Mouse (Mus musculus) cerebellum, adult 9-10 months (tissue): ENCODE data around the gene Pm20d1.

Experiments
- DNase-seq: peaks from one replicate; pipeline ENCODE4 v3.0.0; 2022

Pm20d1 gene

DNA sequence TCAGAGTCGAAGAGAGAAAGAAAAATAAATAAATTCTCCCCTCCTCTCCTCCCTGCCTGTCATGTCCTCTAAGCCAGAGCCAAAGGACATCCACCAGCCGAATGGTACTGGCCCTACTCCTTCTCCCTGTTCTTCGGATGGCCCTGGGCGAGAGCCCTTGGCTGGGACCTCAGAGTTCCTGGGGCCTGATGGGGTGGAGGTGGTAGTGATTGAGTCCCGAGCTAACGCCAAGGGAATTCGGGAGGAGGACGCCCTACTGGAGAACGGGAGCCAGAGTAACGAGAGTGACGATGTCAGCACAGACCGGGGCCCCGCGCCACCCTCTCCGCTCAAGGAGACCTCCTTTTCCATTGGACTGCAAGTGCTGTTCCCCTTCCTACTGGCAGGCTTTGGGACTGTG is 33.4 kb downstream of the Pm20d1 start:
- no peak for DNase-seq

DNA sequence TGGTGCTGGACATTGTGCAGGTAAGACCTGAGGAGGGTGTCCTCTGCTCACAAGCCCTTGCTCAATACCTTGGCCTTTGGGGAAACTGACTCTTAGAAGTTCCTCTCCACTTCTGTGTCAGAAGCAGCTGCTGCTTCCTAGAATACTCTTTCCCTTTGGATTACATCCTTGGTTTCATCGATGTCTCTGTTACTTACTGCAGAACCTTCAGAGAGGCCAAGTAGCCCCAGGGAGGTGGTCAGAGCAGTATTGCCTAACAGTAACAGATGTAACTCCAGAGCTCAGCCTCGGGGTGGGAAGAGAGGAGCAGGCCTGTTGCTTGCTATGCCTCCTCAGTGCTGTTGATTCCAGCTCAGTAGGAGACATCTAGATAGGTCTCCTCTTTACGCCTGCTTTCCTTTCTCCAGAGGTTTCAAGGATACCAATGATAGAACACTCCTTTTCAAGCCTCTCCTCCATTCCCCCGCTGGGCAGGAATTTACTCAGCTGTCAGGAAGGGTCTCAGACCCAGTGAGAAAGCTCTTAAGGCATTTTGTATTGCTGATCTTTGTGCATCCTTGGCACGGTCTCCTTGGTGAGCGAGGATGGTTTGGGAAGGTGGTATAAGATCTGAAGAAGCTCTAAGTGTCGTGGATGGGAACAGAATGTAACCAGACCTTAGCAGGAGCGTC is 33.9 kb downstream of the Pm20d1 start:
- no peak for DNase-seq

DNA sequence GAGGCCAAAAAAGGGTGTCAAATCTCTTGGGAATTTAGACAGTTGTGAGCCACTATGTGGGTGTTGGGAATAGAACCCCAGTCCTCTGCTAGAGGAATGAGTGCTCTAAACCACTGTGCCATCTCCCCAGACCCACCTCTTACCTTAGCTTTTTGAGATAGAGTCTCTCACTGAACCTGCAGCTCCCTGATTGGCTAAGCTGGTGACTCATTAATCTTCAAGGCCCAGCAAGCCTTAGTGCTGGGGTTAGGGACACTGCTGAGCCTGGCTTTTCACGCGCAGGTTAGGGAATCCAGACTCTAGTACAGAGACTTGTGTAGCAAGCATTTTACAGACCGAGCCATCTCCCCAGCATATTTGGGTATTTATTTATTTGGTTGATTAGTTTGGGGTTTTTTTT is 39.9 kb downstream of the Pm20d1 start:
- no peak for DNase-seq

DNA sequence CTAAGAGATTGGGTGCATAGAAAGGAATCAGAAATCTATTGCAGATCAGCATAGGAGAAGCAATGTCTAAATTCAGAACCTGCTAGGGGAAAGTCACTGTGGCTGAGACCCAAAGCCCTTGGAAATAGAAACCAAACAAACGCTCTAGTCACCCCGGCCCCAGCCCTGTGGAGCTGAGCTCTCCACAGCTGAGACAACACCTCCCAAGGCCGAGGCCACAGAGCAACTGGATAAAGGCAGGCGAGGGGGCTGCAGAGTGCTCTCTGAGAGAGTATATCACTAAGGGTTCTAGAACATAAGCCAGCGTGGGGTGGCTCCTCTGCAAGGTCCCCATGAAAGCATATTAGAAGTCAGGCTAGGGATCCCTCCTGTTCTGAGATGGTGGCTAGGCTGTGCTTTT is 41.4 kb downstream of the Pm20d1 start:
- DNase-seq, result no peak

DNA sequence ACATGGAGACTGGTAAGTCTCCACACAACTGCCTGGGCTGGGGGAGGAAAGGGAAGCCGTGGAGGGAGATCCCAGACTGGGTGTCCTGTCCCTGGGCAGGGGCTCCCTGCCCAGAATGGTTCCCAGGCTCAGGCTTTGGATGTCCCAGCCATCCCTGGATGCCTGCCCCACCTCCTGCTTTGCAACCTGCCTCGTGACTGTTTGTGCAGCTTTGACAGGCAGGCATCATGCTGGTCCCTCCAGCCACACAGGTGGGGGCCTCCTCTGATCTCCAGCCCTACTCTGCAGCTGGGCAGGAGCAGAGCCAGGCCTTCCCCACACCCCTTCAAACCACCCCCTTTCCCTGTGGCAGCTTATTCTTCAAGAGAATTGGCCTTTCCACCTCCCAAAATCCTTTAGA is 42.1 kb downstream of the Pm20d1 start:
- no peak for DNase-seq

DNA sequence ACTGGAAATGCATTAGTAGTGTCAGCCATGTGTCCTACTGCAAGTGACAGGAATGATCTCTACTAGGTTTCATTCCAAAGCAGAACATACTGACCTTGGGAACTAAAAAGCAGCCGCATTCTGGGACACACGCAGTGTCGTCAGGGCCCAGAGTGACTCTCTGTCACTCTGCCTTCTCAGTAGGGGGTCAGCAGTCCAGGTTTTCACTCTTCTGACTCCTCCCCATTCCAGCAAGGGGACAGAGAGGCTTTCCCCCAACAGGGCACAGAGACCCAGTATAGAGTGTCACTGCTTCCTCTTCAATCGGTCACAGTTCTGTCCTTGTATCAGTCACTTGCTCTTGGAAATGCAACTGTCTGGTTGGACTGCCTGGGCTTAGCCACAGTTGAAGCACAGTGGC is 45.0 kb downstream of the Pm20d1 start:
- no peak for DNase-seq

DNA sequence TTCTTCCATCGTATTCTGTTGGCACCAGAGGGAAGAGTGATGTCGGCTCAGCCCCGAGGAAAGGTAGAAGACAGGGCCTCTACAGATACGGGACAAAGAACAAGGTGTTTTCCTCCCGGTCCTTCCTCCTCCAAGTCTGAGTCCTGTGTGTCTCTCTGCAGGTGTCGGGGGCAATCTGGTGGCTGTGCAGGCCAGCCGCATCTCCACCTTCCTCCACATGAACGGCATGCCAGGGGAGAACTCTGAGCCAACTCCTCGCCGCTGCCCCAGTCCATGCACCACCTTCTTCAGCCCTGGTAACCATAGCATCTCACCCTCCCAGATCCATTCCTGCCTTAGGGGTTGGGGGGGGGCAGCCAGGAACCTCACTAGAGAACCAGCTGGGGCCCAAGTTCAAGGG is 46.6 kb downstream of the Pm20d1 start:
- DNase-seq, result peak; percentile 40

DNA sequence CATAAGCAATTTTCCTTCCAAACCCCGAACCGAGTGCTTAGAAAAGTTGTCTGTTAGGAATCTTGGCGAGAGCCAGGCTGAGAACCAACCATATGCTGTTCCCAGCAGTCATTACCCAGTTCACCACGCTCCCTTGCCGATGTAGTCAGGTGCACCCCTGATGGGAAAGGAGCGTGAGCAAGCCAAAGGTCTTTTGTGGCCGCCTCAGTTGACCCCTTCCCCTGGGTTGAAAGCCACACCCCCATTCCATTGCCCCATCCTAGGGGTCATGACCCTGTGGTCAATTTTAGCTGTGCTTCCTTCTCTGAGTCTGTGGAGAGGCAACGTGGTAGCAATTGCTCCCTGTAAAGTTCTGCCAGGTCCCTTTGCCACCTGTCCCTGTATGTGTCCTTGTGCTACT is 47.7 kb downstream of the Pm20d1 start:
- no peak for DNase-seq

DNA sequence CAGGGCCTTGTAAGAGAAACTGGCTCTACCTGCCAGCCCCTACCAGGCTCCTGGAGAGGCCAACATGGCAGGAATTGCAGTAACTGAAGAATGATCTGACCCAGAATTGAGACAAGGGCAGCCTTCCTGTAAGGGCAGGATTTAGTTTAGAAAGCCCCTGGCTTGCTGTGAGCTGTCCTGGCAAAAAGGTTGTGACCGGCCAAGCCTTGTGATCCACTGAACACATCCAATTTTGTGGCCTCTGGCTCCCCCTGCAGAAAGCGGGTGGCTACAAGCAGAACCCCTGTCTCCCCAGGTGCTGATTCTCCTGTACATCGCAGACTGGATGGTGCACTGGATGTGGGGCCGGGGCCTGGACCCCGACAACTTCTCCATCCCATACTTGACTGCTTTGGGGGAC is 49.1 kb downstream of the Pm20d1 start:
- DNase-seq, result peak; percentile 86

DNA sequence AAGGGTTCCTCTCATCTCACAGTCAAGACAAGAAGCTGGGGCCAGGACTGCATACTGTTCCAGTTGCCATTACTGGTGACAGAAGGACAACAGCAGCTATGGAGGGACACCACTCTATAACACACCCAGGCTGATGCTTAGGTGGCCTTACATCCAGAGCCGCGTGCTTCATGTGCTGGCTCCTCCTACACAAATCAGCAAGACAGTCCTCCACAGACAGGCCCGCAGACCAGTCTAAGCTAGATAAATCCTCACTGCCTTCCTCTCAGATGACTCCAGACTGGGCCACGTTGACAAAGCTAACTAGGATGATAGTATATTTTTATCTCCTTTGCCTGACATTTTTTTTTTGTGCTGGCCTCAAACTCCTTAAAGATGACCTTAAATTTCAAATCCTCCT is 64.6 kb downstream of the Pm20d1 start:
- no peak for DNase-seq

DNA sequence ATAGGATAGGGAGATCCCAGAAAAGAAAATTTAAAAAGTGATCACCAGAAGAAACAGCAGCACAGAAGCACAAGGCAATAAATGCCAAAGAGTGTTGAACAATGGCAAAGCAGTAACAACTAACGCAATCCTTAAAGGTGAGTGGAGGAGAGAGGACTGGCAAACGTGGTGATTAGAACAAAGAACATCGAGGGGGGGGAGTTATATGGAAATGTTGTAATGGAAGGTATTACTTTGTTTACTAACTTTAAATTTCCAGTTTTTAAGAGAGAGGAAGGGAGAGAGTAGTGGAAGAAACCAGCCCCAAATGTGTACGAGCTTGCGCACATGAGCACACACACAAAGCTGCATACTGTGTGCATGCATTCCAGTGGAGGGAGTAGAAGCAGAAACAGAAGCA is 68.4 kb downstream of the Pm20d1 start:
- no peak for DNase-seq

DNA sequence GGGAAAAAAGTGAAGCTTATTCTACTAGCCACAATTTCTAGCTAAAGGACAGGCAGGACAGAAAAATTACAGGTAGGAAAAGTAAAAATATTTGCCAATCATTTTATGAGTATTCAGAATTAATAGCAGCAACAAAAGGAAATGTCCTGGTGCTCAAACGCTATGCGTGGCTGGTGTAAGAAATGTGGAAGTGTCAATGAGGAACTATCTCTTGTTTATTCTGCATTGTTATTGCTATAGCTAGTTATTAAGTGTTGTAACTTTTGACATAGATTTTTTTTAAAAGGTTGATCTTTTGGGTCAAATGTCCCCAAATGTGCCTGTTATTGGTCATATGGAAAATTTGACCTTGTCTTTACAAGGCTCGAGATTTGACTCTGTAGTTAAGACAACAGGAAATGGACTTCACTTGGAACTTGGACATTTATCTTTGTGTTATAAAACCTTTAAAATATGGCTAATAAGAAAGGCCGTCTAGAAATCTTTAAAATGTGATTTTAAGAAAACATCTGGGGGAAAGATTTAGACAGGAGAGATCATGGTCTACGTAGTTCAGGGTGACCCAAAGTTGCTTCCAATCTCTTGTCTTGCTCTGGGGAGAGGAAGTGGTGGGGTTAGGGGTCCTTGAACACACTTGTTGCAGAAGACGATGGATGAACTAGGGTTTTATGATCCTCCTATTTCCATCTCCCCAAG is 69.3 kb downstream of the Pm20d1 start:
- no peak for DNase-seq

DNA sequence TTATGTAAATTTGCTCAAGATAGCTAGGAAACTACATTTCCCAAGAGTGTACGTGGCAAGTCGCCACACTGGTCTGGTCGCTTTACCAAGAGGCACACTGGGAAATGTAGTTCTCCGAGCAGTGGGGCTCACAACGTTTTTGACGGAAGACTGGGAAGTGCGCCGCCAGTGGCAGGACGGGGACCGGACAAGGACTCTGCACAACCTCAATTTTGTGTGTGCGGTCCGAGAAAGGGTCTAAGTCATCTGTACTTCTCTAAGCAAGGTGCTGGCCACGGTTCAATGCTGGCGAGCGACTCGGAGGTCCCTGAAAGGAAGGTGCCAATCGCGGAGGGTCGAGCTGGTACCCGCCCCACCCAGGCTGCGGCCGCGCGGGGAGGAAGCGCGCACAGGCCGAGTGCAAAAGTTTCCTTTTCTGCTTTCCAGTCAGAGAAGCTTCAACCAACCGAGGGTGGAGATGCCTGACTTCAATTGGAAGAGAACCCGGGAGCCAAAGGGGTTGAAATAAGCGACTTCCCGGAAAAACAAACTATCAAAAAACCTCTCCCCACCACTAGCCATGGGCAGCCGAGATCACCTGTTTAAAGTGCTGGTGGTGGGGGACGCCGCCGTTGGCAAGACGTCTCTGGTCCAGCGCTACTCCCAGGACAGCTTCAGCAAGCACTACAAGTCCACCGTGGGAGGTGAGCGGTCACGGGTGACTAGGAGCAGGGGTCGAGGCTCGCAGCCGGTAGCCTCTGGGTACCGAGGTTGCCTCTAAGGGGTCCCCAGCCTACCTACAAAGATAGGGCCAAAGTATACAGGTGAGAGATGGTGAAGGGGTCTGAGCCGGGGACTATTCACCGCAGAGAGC is 70.1 kb downstream of the Pm20d1 start, which contains the start of gene Rab29:
Gene Rab29, plus strand, starts transcription at position 132 of the 853 bp plus-strand sequence.
- DNase-seq, result peak; percentile 78

DNA sequence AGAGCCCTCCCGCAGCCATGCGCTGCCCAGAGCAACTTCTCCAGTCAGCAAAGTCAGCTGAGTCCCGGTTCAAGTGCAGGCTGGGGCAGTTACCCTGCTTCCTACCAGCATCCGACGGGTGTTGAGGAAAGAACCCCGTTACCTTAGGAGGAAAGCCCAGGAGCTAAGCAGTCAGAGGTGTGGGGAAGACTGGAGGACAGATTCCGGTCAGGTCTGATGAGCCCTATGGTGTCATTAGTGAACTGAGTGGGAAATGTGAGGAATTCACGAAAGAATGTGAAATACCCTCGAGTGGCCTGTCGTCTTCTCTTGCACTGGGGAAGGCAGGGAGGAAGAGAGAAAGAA is 70.7 kb downstream of the Pm20d1 start:
- DNase-seq, result no peak

DNA sequence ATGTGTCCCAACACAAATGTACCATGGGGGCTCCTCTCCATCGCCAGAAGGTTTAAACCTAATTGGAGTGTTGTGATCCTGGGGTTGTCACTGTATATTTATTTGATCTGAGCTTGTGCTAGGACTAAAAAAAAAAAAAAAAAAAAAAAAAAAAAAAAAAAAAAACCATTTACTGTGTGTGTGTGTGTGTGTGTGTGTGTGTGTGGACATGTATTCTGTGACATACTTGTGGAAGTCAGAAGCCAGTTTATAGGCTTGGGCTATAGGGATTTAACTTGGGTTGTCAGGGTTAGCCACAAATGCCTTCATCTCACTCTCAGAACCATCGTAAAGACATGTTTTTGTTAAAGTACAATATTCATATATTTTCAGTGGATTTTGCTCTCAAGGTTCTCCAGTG is 72.4 kb downstream of the Pm20d1 start:
- DNase-seq, result no peak
